ENCODE assay signal across 12 mouse cellular contexts in genomic region chr6:121214667-121215330, GRCm38 (mm10). TPM values are rescaled to one million over a fixed set of nuclear protein-coding genes. Genes with fewer than 3 reads are reported as not detected.
DNase-seq lines count a peak whose midpoint lies in the region; ATAC-seq and TF ChIP-seq lines count a peak whose summit lies in the region.
"Had no signal": no experiment of that assay in that cellular context is flagged by ENCODE, and none has a peak within 500 bp of the region (broad histone marks: within the 10 kb centered on the region; RNA-seq: fewer than 3 reads in every experiment).

No protein-coding gene starts in this region.

- H3K4me2 ChIP-seq in liver, embryonic 15.5 days = no peak overlapping the region
- H3K4me2 ChIP-seq: embryonic facial prominence, embryonic 12.5 days; stomach, embryonic 15.5 days had no signal

- H3K4me3 ChIP-seq in liver, embryonic 15.5 days (replicated peaks) = no peak overlapping the region
- H3K4me3 ChIP-seq in olfactory bulb, adult 2 months (ENCODE audit: insufficient read depth, low read depth, low read length) = no peak overlapping the region
- H3K4me3 ChIP-seq: embryonic facial prominence, embryonic 12.5 days; stomach, embryonic 15.5 days had no signal

- H3K27ac ChIP-seq in liver, embryonic 15.5 days (replicated peaks) = 0 out of 2 replicates have a peak overlapping the region, but pooled peaks have one; percentile 19
- peak overlapping the region; percentile 87 for H3K27ac ChIP-seq in olfactory bulb, adult 2 months (ENCODE audit: insufficient read depth, low read depth, low read length)
- H3K27ac ChIP-seq: embryonic facial prominence, embryonic 12.5 days; stomach, embryonic 15.5 days had no signal

- DNase-seq in lung, postnatal 36 days = peak; percentile 29
- no peak for DNase-seq in lung, adult 18-20 months
- DNase-seq in right cerebral cortex, postnatal 14 days = no peak
- DNase-seq in ovary, postnatal 10 days (ENCODE audit: low spot score) = no peak
- no peak for DNase-seq in cerebellum, adult 18-20 months
- DNase-seq: heart, postnatal 10 days; thymus, postnatal 36 days had no signal

- no peak overlapping the region for H3K9ac ChIP-seq in liver, embryonic 15.5 days
- H3K9ac ChIP-seq: embryonic facial prominence, embryonic 12.5 days; stomach, embryonic 15.5 days had no signal

- ATAC-seq in common myeloid progenitor, adult 5-6 weeks (replicated peaks; ENCODE audit: low read depth, poor library complexity, severe bottlenecking) = peak; percentile 68
- no peak for ATAC-seq in liver, embryonic 15.5 days (ENCODE audit: insufficient read depth)

- TF ChIP-seq CTCF in olfactory bulb, adult 2 months (IDR thresholded peaks at IDR 0.05; ENCODE audit: insufficient read depth, low read depth, low read length) = no peak

- H3K36me3 ChIP-seq in liver, embryonic 15.5 days (replicated peaks) = no peaks in the 10 kb centered on the region
- H3K36me3 ChIP-seq: embryonic facial prominence, embryonic 12.5 days; stomach, embryonic 15.5 days had no signal

- no peak for TF ChIP-seq POLR2A in olfactory bulb, adult 2 months (IDR thresholded peaks at IDR 0.05; ENCODE audit: insufficient read depth, low read depth, low read length)

- H3K27me3 ChIP-seq in liver, embryonic 15.5 days = peaks cover 37% of the 10 kb centered on the region

- peaks cover 28% of the 10 kb centered on the region for H3K4me1 ChIP-seq in liver, embryonic 15.5 days (replicated peaks)
- peaks cover 58% of the 10 kb centered on the region for H3K4me1 ChIP-seq in olfactory bulb, adult 2 months (ENCODE audit: control insufficient read depth, insufficient read depth, low read length)

- WGBS in liver, embryonic 15.5 days (ENCODE audit: insufficient replicate concordance) = 8% methylated on average over 8 of the region's 8 CpGs
- 80% methylated on average over 8 of the region's 8 CpGs for WGBS in olfactory bulb, adult 2 months

- H3K9me3 ChIP-seq in liver, embryonic 15.5 days (replicated peaks) = no peaks in the 10 kb centered on the region
- H3K9me3 ChIP-seq: embryonic facial prominence, embryonic 12.5 days; stomach, embryonic 15.5 days had no signal

RNA-seq across cellular contexts. Expression of gene Tuba8, which starts 4.3 kb away (rescaled TPM):
- total RNA-seq in common myeloid progenitor, adult 5-6 weeks (2017) = 34.6 and 40.7 TPM in 2 replicates
- polyA plus RNA-seq in liver, embryonic 15.5 days (2015; fragmentation: Nextera tagmentation; extraction: Ambion mirVana) = 5.4 and 6.1 TPM in 2 replicates
- not detected in 2 replicates for polyA plus RNA-seq in olfactory bulb, adult 2 months (2012; ENCODE audit: insufficient read depth, insufficient read length, low replicate concordance, missing spikeins)

RNA-seq across cellular contexts. Expression of gene Usp18, which starts 30.9 kb away (rescaled TPM):
- total RNA-seq in common myeloid progenitor, adult 5-6 weeks (2017) = 2.6 and 9.0 TPM in 2 replicates
- polyA plus RNA-seq in liver, embryonic 15.5 days (2015; fragmentation: Nextera tagmentation; extraction: Ambion mirVana) = 9.5 and 10.9 TPM in 2 replicates
- not detected in 2 replicates for polyA plus RNA-seq in olfactory bulb, adult 2 months (2012; ENCODE audit: insufficient read depth, insufficient read length, low replicate concordance, missing spikeins)

RNA-seq across cellular contexts. Expression of gene Pex26, which starts 31.3 kb away (rescaled TPM):
- total RNA-seq in common myeloid progenitor, adult 5-6 weeks (2017) = 5.6 and 6.3 TPM in 2 replicates
- 4.4 and 5.6 TPM in 2 replicates for polyA plus RNA-seq in liver, embryonic 15.5 days (2015; fragmentation: Nextera tagmentation; extraction: Ambion mirVana)
- not detected in 2 replicates for polyA plus RNA-seq in olfactory bulb, adult 2 months (2012; ENCODE audit: insufficient read depth, insufficient read length, low replicate concordance, missing spikeins)

Comparison
In these comparisons a context has a peak if more than half of its experiments do, and no peak if none do; other contexts are left out.
1. RNA of gene Usp18, which starts 30.9 kb away (polyA plus RNA-seq): 9.5 to 10.9 TPM in liver, embryonic 15.5 days; not detected in olfactory bulb, adult 2 months; every median in the first group is over 10 times any median in the second.